Mouse (Mus musculus) heart, adult 2 months (tissue): ENCODE data around the gene B3galt5. TPM values are rescaled to one million over a fixed set of nuclear protein-coding genes. Genes with fewer than 3 reads are reported as not detected.

Experiments
- DNase-seq, 2 experiments: peaks; one replicate each; pipeline ENCODE4 v3.0.0; 2021
- H3K27ac ChIP-seq: fragments of 200-600 bp; 2 replicates; pipeline ENCODE4 v1.8.1; 2022
- H3K27me3 ChIP-seq: fragments of 200-500 bp; 2 replicates; pipeline ENCODE4 v1.6.1; 2012; ENCODE audit warnings: mild to moderate bottlenecking, low read length, inconsistent platforms, mixed read lengths; ENCODE audit not compliant: control insufficient read depth, insufficient read depth
- H3K36me3 ChIP-seq: fragments of 200-500 bp; 2 replicates; pipeline ENCODE4 v1.6.1; 2012; ENCODE audit warnings: low read length, inconsistent platforms; ENCODE audit not compliant: control insufficient read depth, insufficient read depth
- H3K4me1 ChIP-seq: fragments of 200-500 bp; 2 replicates; pipeline ENCODE4 v1.6.1; 2011; ENCODE audit warnings: low read length; ENCODE audit not compliant: control insufficient read depth, insufficient read depth
- H3K4me3 ChIP-seq: fragments of 200-600 bp; 2 replicates; pipeline ENCODE4 v1.8.1; 2022
- H3K79me2 ChIP-seq: fragments of 200-500 bp; replicated peaks from 2 replicates; pipeline ENCODE4 v1.6.1; 2012; ENCODE audit warnings: mild to moderate bottlenecking, inconsistent platforms, low read length, moderate library complexity, mixed read lengths; ENCODE audit not compliant: control insufficient read depth, insufficient read depth
- H3K9ac ChIP-seq: fragments of 200-500 bp; 2 replicates; pipeline ENCODE4 v1.6.1; 2012; ENCODE audit warnings: low read depth, mild to moderate bottlenecking, control low read depth, inconsistent platforms, low read length, mixed read lengths
- CTCF ChIP-seq: fragments of 200-600 bp; IDR thresholded peaks from 2 replicates; pipeline ENCODE4 v1.8.1; 2022; ENCODE audit warnings: antibody characterized with exemption, mild to moderate bottlenecking, moderate library complexity
- EP300 ChIP-seq: fragments of 200-500 bp; IDR thresholded peaks from 2 replicates; pipeline ENCODE4 v1.6.1; 2011; ENCODE audit warnings: low read depth, low read length, control low read depth; ENCODE audit not compliant: insufficient read depth
- POLR2A ChIP-seq: fragments of 200-500 bp; IDR thresholded peaks from 2 replicates; pipeline ENCODE4 v1.6.1; 2011; ENCODE audit warnings: mild to moderate bottlenecking, low read depth, low read length, control low read depth; ENCODE audit not compliant: insufficient read depth
- WGBS: fragments of 180-500 bp; shearing (Covaris S2); methylation state at CpG from one replicate; pipeline ENCODE4 v1.1.7; 2018; 5-methylcytosine and 5-hydroxymethylcytosine counted together
- intact Hi-C: fragments of 180-260 bp; cut with DNase I; formaldehyde crosslinking; loops from one replicate; pipeline ENCODE4 v1.15.1; 2025
- polyA plus RNA-seq: library from polyadenylated mRNA; depleted of rRNA; stranded (reverse); fragments of >200 nt; gene quantifications from 2 replicates; pipeline ENCODE4 v1.2.3, GENCODE M21; 2012
- total RNA-seq, 2 experiments: library from RNA; stranded (reverse); gene quantifications; 2 replicates each; pipeline ENCODE4 v1.2.3; 2021

B3galt5 gene
- total and polyA plus RNA-seq, 3 experiments = not detected

- Histone ChIP-seq H3K79me2 (no peaks in the 10 kb centered on the region), H3K9ac (no peak overlapping the region), H3K27me3 (no peaks in the 10 kb centered on the region), H3K4me1 (no peaks in the 10 kb centered on the region), H3K4me3 (no peak overlapping the region), H3K36me3 (no peaks in the 10 kb centered on the region), H3K27ac (no peak overlapping the region)
- DNase-seq = no peak
- intact Hi-C loops = no loop called here
- 64% methylated on average over 15 of the region's 15 CpGs for WGBS
- TF ChIP-seq POLR2A = no peak
- TF ChIP-seq EP300 = no peak
- no peak for TF ChIP-seq CTCF
Observed at GRCm38 (mm10) chr16:96292530-96293173, 57.1 kb downstream of the B3galt5 start.

- H3K4me1 ChIP-seq = no peaks in the 10 kb centered on the region
- no peak overlapping the region for H3K4me3 ChIP-seq
- no peaks in the 10 kb centered on the region for H3K79me2 ChIP-seq
- intact Hi-C loops = no loop called here
- H3K27me3 ChIP-seq = no peaks in the 10 kb centered on the region
- no peak for DNase-seq
- TF ChIP-seq EP300 (no peak), POLR2A (no peak), CTCF (no peak)
- H3K9ac ChIP-seq = no peak overlapping the region
- H3K27ac ChIP-seq = no peak overlapping the region
- H3K36me3 ChIP-seq = no peaks in the 10 kb centered on the region
Observed at GRCm38 (mm10) chr16:96298075-96298474, 62.5 kb downstream of the B3galt5 start.

GRCm38 (mm10) chr16:96298574-96298973, 63.0 kb downstream of the B3galt5 start:
- WGBS = 43% methylated on average over 3 of the region's 3 CpGs
- TF ChIP-seq EP300 (no peak), CTCF (no peak), POLR2A (no peak)
- intact Hi-C loops = no loop called here

GRCm38 (mm10) chr16:96303356-96303755, 67.8 kb downstream of the B3galt5 start:
- Histone ChIP-seq H3K79me2 (no peaks in the 10 kb centered on the region), H3K4me3 (no peak overlapping the region), H3K27me3 (no peaks in the 10 kb centered on the region), H3K27ac (no peak overlapping the region), H3K4me1 (no peaks in the 10 kb centered on the region; the same call in 1 of the 2 replicates), H3K36me3 (no peaks in the 10 kb centered on the region), H3K9ac (no peak overlapping the region)
- intact Hi-C loops = no loop called here
- DNase-seq = no peak
- no peak for TF ChIP-seq EP300
- WGBS = 88% methylated on average over 4 of the region's 4 CpGs

More at GRCm38 (mm10) chr16:96298574-96298973, 63.0 kb downstream of the B3galt5 start:
- no peak overlapping the region for H3K9ac ChIP-seq
- no peaks in the 10 kb centered on the region for H3K27me3 ChIP-seq
- no peaks in the 10 kb centered on the region for H3K4me1 ChIP-seq
- H3K79me2 ChIP-seq = no peaks in the 10 kb centered on the region
- no peak overlapping the region for H3K27ac ChIP-seq
- H3K4me3 ChIP-seq = no peak overlapping the region
- H3K36me3 ChIP-seq = no peaks in the 10 kb centered on the region
- DNase-seq = no peak

DNA sequence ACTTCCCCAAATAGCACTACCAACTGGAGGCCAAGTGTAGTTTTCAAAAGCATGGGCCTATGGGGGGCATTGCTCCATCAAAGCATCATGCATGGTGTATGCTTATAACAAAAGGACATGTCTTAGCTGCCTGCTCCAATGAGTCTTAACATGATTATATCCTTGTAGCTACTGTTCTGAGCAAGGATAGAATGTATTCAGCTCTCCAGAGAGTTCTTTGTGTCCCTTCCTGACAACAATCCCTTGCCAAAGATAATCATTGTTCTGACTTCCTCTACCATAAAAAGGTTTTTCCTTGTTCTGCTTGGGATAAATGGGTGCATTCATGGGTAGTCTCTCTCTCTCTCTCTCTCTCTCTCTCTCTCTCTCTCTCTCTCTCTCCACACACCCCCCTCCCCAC, 68.8 kb downstream of the B3galt5 start:
- intact Hi-C loops = no loop called here
- Histone ChIP-seq H3K9ac (no peak overlapping the region), H3K4me3 (no peak overlapping the region), H3K36me3 (no peaks in the 10 kb centered on the region), H3K4me1 (no peaks in the 10 kb centered on the region; the same call in 1 of the 2 replicates), H3K79me2 (no peaks in the 10 kb centered on the region), H3K27ac (no peak overlapping the region), H3K27me3 (no peaks in the 10 kb centered on the region)
- no peak for DNase-seq
- TF ChIP-seq POLR2A (no peak), CTCF (no peak), EP300 (no peak)

GRCm38 (mm10) chr16:96306905-96307304, 71.3 kb downstream of the B3galt5 start:
- TF ChIP-seq POLR2A = no peak
- no peak for TF ChIP-seq EP300
- no peak for TF ChIP-seq CTCF
- intact Hi-C loops = no loop called here
- Histone ChIP-seq H3K4me1 (no peaks in the 10 kb centered on the region; the same call in 1 of the 2 replicates), H3K27ac (no peak overlapping the region), H3K4me3 (no peak overlapping the region), H3K9ac (no peak overlapping the region), H3K36me3 (no peaks in the 10 kb centered on the region), H3K79me2 (no peaks in the 10 kb centered on the region), H3K27me3 (no peaks in the 10 kb centered on the region)
- DNase-seq = no peak
- WGBS = 59% methylated on average over 4 of the region's 4 CpGs
